Mouse (Mus musculus) adrenal gland, postnatal 36 days (tissue): ENCODE measurements around the gene Ssxb2. TPM values are rescaled to one million over a fixed set of nuclear protein-coding genes. Genes with fewer than 3 reads are reported as not detected.
"Not testable (repeated sequence)": the region's sequence is repeated elsewhere in the genome, so short reads cannot be mapped to it uniquely, and the experiment has no call there.

Experiments used
- DNase-seq, 2 experiments: peaks; one replicate each; pipeline ENCODE4 v3.0.0; 2021; ENCODE audit warnings: mixed read lengths in 1 of 2
- long read RNA-seq, 2 experiments: library from polyadenylated mRNA; stranded (forward); transcript quantifications; one replicate each; pipeline ENCODE4 v2.0.0; 2021; ENCODE audit warnings: borderline sequencing depth in 2 of 2
- total RNA-seq, 2 experiments: library from RNA; stranded (reverse); gene quantifications; 2 replicates each; pipeline ENCODE4 v1.2.3; 2021

The Ssxb2 gene
- not detected for total RNA-seq
- long read RNA-seq, experiment 1: 0 reads
- long read RNA-seq, experiment 2: 0 reads

DNA sequence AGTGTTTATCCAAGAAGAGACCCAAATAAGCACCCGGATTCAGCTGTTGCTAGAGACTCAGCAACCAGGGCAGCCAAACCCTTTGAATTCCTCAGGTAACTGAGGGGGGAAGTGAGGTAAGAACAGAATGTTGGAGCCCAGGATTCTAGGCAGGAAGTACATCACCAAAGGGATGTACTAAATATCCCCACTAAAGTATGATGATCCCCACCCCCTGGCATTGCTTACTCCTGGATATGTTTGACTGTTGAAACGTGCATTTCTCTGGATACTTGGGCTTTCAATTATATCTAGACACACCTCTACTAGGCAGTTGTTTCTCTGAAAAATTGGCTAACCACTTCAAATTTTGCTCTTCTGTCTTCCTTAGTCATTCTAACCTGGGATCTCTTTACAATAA, at the start of gene Ssxb2:
Ssxb2 (minus strand) TSS at position 101 of the 400 bp plus-strand sequence.
- DNase-seq: not testable (repeated sequence)

- not testable (repeated sequence) for DNase-seq
Measured at GRCm38 (mm10) chrX:8413005-8413404, 48.5 kb downstream of the Ssxb2 start, which contains the start of gene Ssxb1. TSS of gene Ssxb1 (plus strand) at chrX:8413305.

Other genes with a start within 250 kb of the Ssxb2 start
- gene Ftsj1, start 209.3 kb downstream of the Ssxb2 start, total RNA-seq: 10 to 100 TPM; 20.6 to 28.8 TPM
- not detected for gene Slc38a5, start 190.6 kb downstream of the Ssxb2 start, total RNA-seq
- not detected for gene Ssxb10, start 134.3 kb downstream of the Ssxb2 start, total RNA-seq
- gene Ssxb9, start 94.7 kb downstream of the Ssxb2 start, total RNA-seq: not detected
- gene Ssxb1, start 48.4 kb downstream of the Ssxb2 start, total RNA-seq: not detected
- gene Gm14459, start 63.2 kb upstream of the Ssxb2 start, total RNA-seq: not detected
- not detected for gene Ssxb6, start 86.5 kb upstream of the Ssxb2 start, total RNA-seq
- not detected for gene Ssxb3, start 130.1 kb upstream of the Ssxb2 start, total RNA-seq
- gene Ssxb8, start 229.1 kb upstream of the Ssxb2 start, total RNA-seq: not detected